Mouse (Mus musculus) adrenal gland, adult 2 months (tissue): ENCODE results near the gene Mgat4a. TPM values are rescaled to one million over a fixed set of nuclear protein-coding genes. Genes with fewer than 3 reads are reported as not detected.

ENCODE experiments used
- DNase-seq: peaks from one replicate; pipeline ENCODE4 v3.0.0; 2021
- polyA plus RNA-seq: library from polyadenylated mRNA; depleted of rRNA; stranded (reverse); fragments of >200 nt; gene quantifications from 2 replicates; pipeline ENCODE4 v1.2.3, GENCODE M21; 2012
- total RNA-seq, 2 experiments: library from RNA; stranded (reverse); gene quantifications; 2 replicates each; pipeline ENCODE4 v1.2.3; 2021

Gene Mgat4a
- total and polyA plus RNA-seq, 3 experiments, result 1.4 to 9.0 (median 5.5) TPM

- no peak for DNase-seq
Observed at GRCm38 (mm10) chr1:37466322-37466995, 74.4 kb downstream of the Mgat4a start.

GRCm38 (mm10) chr1:37464878-37465452 is 75.9 kb downstream of the Mgat4a start:
- no peak for DNase-seq

GRCm38 (mm10) chr1:37457546-37457945 is 83.3 kb downstream of the Mgat4a start:
- DNase-seq, result no peak

- DNase-seq, result no peak
Observed at GRCm38 (mm10) chr1:37451270-37451669, 89.5 kb downstream of the Mgat4a start.

GRCm38 (mm10) chr1:37448361-37449095 is 92.3 kb downstream of the Mgat4a start:
- peak; percentile 53 for DNase-seq

GRCm38 (mm10) chr1:37442848-37443835 is 97.7 kb downstream of the Mgat4a start:
- no peak for DNase-seq

- DNase-seq, result no peak
Observed at GRCm38 (mm10) chr1:37436419-37436818, 104.4 kb downstream of the Mgat4a start.

GRCm38 (mm10) chr1:37430297-37430840 is 110.4 kb downstream of the Mgat4a start:
- no peak for DNase-seq

- DNase-seq, result peak; percentile 97
Observed at GRCm38 (mm10) chr1:37429366-37430296, 111.2 kb downstream of the Mgat4a start, which contains the start of the genes Coa5 and Unc50. Gene Coa5, minus strand, starts transcription at chr1:37430103. Gene Unc50, plus strand, starts transcription at chr1:37430139.

- peak; percentile 60 for DNase-seq
Observed at GRCm38 (mm10) chr1:37428911-37429310, 111.9 kb downstream of the Mgat4a start.

- DNase-seq, result no peak
Observed at GRCm38 (mm10) chr1:37427144-37427875, 113.5 kb downstream of the Mgat4a start.

GRCm38 (mm10) chr1:37419420-37419819 is 121.4 kb downstream of the Mgat4a start:
- peak; percentile 16 for DNase-seq

GRCm38 (mm10) chr1:37415394-37415793 is 125.4 kb downstream of the Mgat4a start:
- DNase-seq, result no peak

GRCm38 (mm10) chr1:37409647-37410046 is 131.2 kb downstream of the Mgat4a start:
- DNase-seq, result no peak

GRCm38 (mm10) chr1:37408678-37409077 is 132.1 kb downstream of the Mgat4a start:
- DNase-seq, result no peak

GRCm38 (mm10) chr1:37408059-37408458 is 132.8 kb downstream of the Mgat4a start:
- DNase-seq, result no peak

- no peak for DNase-seq
Observed at GRCm38 (mm10) chr1:37407228-37407627, 133.6 kb downstream of the Mgat4a start.

GRCm38 (mm10) chr1:37405137-37405536 is 135.7 kb downstream of the Mgat4a start:
- no peak for DNase-seq

- DNase-seq, result peak; percentile 63
Observed at GRCm38 (mm10) chr1:37401687-37402086, 139.1 kb downstream of the Mgat4a start.

GRCm38 (mm10) chr1:37399734-37400133 is 141.1 kb downstream of the Mgat4a start:
- DNase-seq, result no peak
